Mouse (Mus musculus) hindbrain, embryonic 12.5 days (tissue): Measurements from ENCODE around the gene Sh2b3. TPM values are rescaled to one million over a fixed set of nuclear protein-coding genes. Genes with fewer than 3 reads are reported as not detected.
"Not testable (repeated sequence)": the region's sequence is repeated elsewhere in the genome, so short reads cannot be mapped to it uniquely, and the experiment has no call there.

Experiments used
- ATAC-seq: fragments of 200-750 bp; cut with Nextera tagmentation; 2 replicates; pipeline ENCODE4 v1.8.0; 2017; ENCODE audit warnings: moderate TSS enrichment; ENCODE audit not compliant: low FRiP score
- H3K27ac ChIP-seq: fragments of 300-500 bp; sonication (generic); 2 replicates; pipeline ENCODE4 v1.5.1; 2016; ENCODE audit warnings: mild to moderate bottlenecking
- H3K27me3 ChIP-seq: fragments of 300-500 bp; sonication (generic); 2 replicates; pipeline ENCODE4 v1.6.1; 2016; ENCODE audit warnings: mild to moderate bottlenecking
- H3K36me3 ChIP-seq: fragments of 300-500 bp; sonication (generic); 2 replicates; pipeline ENCODE4 v1.6.1; 2016; ENCODE audit warnings: mild to moderate bottlenecking
- H3K4me1 ChIP-seq: fragments of 300-500 bp; sonication (generic); 2 replicates; pipeline ENCODE4 v1.6.1; 2016
- H3K4me2 ChIP-seq: fragments of 300-500 bp; sonication (generic); replicated peaks from 2 replicates; pipeline ENCODE4 v1.6.1; 2016; ENCODE audit warnings: mild to moderate bottlenecking
- H3K4me3 ChIP-seq: fragments of 300-500 bp; sonication (generic); 2 replicates; pipeline ENCODE4 v1.5.1; 2016; ENCODE audit warnings: mild to moderate bottlenecking
- H3K9ac ChIP-seq: fragments of 300-500 bp; sonication (generic); 2 replicates; pipeline ENCODE4 v1.6.1; 2016; ENCODE audit warnings: mild to moderate bottlenecking, moderate library complexity
- H3K9me3 ChIP-seq: fragments of 300-500 bp; sonication (generic); replicated peaks from 2 replicates; pipeline ENCODE4 v1.6.1; 2016; ENCODE audit warnings: mild to moderate bottlenecking
- WGBS: fragments of 180-500 bp; shearing (Covaris S2); methylation state at CpG from one replicate; pipeline ENCODE4 v1.1.7; 2016; 5-methylcytosine and 5-hydroxymethylcytosine counted together
- polyA plus RNA-seq: library from polyadenylated mRNA; unstranded; fragments of >200 nt; fragmentation: Nextera tagmentation; extraction: Ambion mirVana; gene quantifications from 2 replicates; pipeline ENCODE4 v1.2.1, GENCODE M21; 2016

The Sh2b3 gene
- polyA plus RNA-seq, 1 experiment from 2014 or later = 11.4 TPM

- Histone ChIP-seq H3K4me2 (no peak overlapping the region), H3K4me3 (no peak overlapping the region), H3K27ac (no peak overlapping the region), H3K9me3 (peaks cover 8% of the 10 kb centered on the region; the same call in 1 of the 2 replicates), H3K4me1 (peaks cover 15% of the 10 kb centered on the region), H3K27me3 (no peaks in the 10 kb centered on the region), H3K9ac (no peak overlapping the region), H3K36me3 (peaks cover 43% of the 10 kb centered on the region)
- 89% methylated on average over 12 of the region's 12 CpGs for WGBS
- ATAC-seq = no peak
Measured at GRCm38 (mm10) chr5:121858427-121858826, 21.0 kb upstream of the Sh2b3 start.

GRCm38 (mm10) chr5:121856740-121857139, 19.3 kb upstream of the Sh2b3 start:
- peaks cover 58% of the 10 kb centered on the region for H3K36me3 ChIP-seq
- no peaks in the 10 kb centered on the region for H3K27me3 ChIP-seq
- H3K27ac ChIP-seq = no peak overlapping the region
- ATAC-seq = no peak
- H3K9me3 ChIP-seq = peaks cover 8% of the 10 kb centered on the region; the same call in 1 of the 2 replicates
- WGBS = 85% methylated on average over 11 of the region's 11 CpGs
- H3K9ac ChIP-seq = no peak overlapping the region
- H3K4me3 ChIP-seq = no peak overlapping the region
- no peak overlapping the region for H3K4me2 ChIP-seq
- peaks cover 20% of the 10 kb centered on the region for H3K4me1 ChIP-seq

GRCm38 (mm10) chr5:121854768-121855167, 17.3 kb upstream of the Sh2b3 start:
- H3K4me2 ChIP-seq = no peak overlapping the region
- no peak overlapping the region for H3K9ac ChIP-seq
- no peak overlapping the region for H3K4me3 ChIP-seq
- no peaks in the 10 kb centered on the region for H3K27me3 ChIP-seq
- no peaks in the 10 kb centered on the region for H3K9me3 ChIP-seq
- whole genome bisulfite sequencing = 53% methylated on average over 10 of the region's 10 CpGs
- no peak; the same call in 1 of the 2 replicates for ATAC-seq
- H3K27ac ChIP-seq = no peak overlapping the region
- peaks cover 36% of the 10 kb centered on the region for H3K4me1 ChIP-seq
- H3K36me3 ChIP-seq = peaks cover 49% of the 10 kb centered on the region

- WGBS = 83% methylated on average over 9 of the region's 9 CpGs
- ATAC-seq = 0 out of 2 replicates have a peak, but pooled peaks have one; percentile 21
- Histone ChIP-seq H3K4me1 (peaks cover 40% of the 10 kb centered on the region), H3K27me3 (no peaks in the 10 kb centered on the region), H3K9ac (peak overlapping the region; percentile 38; the same call in 1 of the 2 replicates), H3K4me2 (no peak overlapping the region), H3K36me3 (peaks cover 42% of the 10 kb centered on the region), H3K27ac (peak overlapping the region; percentile 55; the same call in 1 of the 2 replicates), H3K4me3 (no peak overlapping the region), H3K9me3 (no peaks in the 10 kb centered on the region)
Measured at GRCm38 (mm10) chr5:121853368-121854051, 16.1 kb upstream of the Sh2b3 start.

- Histone ChIP-seq H3K4me3 (peak overlapping the region; percentile 80), H3K4me1 (peaks cover 43% of the 10 kb centered on the region), H3K27me3 (peaks cover 11% of the 10 kb centered on the region), H3K4me2 (peak overlapping the region; percentile 65), H3K27ac (peak overlapping the region; percentile 25; the same call in 1 of the 2 replicates), H3K36me3 (peaks cover 32% of the 10 kb centered on the region), H3K9ac (peak overlapping the region; percentile 85), H3K9me3 (no peaks in the 10 kb centered on the region)
- WGBS = 43% methylated on average over 20 of the region's 20 CpGs
- ATAC-seq = no peak
Measured at GRCm38 (mm10) chr5:121849478-121850349, 12.3 kb upstream of the Sh2b3 start.

- H3K9ac ChIP-seq = peak within 1 kb of the TSS; percentile 85
- peaks cover 19% of the 10 kb centered on the region for H3K27me3 ChIP-seq
- peak within 1 kb of the TSS; percentile 65 for H3K4me2 ChIP-seq
- peaks cover 27% of the 10 kb centered on the region for H3K36me3 ChIP-seq
- H3K4me3 ChIP-seq = peak within 1 kb of the TSS; percentile 80
- H3K4me1 ChIP-seq = peaks cover 33% of the 10 kb centered on the region
- WGBS = under 1% methylated on average over 25 of the region's 42 CpGs
- H3K27ac ChIP-seq = peak within 1 kb of the TSS; percentile 70
- ATAC-seq = peak; percentile 88
- H3K9me3 ChIP-seq = no peaks in the 10 kb centered on the region
Measured at GRCm38 (mm10) chr5:121848743-121849142, 11.3 kb upstream of the Sh2b3 start, which contains the start of gene Pheta1. Gene Pheta1, plus strand, starts transcription at chr5:121848984.

GRCm38 (mm10) chr5:121848035-121848519, 10.6 kb upstream of the Sh2b3 start:
- H3K27ac ChIP-seq = peak overlapping the region; percentile 70
- peak; percentile 50; the same call in 1 of the 2 replicates for ATAC-seq
- peak overlapping the region; percentile 65 for H3K4me2 ChIP-seq
- H3K9me3 ChIP-seq = no peaks in the 10 kb centered on the region
- WGBS = under 1% methylated on average over 17 of the region's 17 CpGs
- peaks cover 26% of the 10 kb centered on the region for H3K27me3 ChIP-seq
- H3K4me1 ChIP-seq = peaks cover 26% of the 10 kb centered on the region
- peak overlapping the region; percentile 80 for H3K4me3 ChIP-seq
- peaks cover 20% of the 10 kb centered on the region for H3K36me3 ChIP-seq
- peak overlapping the region; percentile 58 for H3K9ac ChIP-seq

GRCm38 (mm10) chr5:121847269-121847668, 9.8 kb upstream of the Sh2b3 start:
- ATAC-seq, H3K4me2 ChIP-seq, H3K9ac ChIP-seq, H3K9me3 ChIP-seq, H3K4me3 ChIP-seq, H3K27ac ChIP-seq: not testable (repeated sequence)
- H3K27me3 ChIP-seq = peaks cover 34% of the 10 kb centered on the region
- peaks cover 12% of the 10 kb centered on the region for H3K36me3 ChIP-seq
- peaks cover 28% of the 10 kb centered on the region for H3K4me1 ChIP-seq
- 75% methylated on average over 3 of the region's 3 CpGs for WGBS

GRCm38 (mm10) chr5:121846322-121846721, 8.9 kb upstream of the Sh2b3 start:
- H3K9me3 ChIP-seq = no peaks in the 10 kb centered on the region
- H3K9ac ChIP-seq = no peak overlapping the region
- no peak for ATAC-seq
- H3K27me3 ChIP-seq = peaks cover 43% of the 10 kb centered on the region
- 84% methylated on average over 11 of the region's 11 CpGs for WGBS
- H3K4me3 ChIP-seq = no peak overlapping the region
- no peak overlapping the region for H3K4me2 ChIP-seq
- H3K27ac ChIP-seq = no peak overlapping the region
- 0 out of 2 replicates have a peak, but pooled peaks cover 3% of the 10 kb centered on the region for H3K36me3 ChIP-seq
- peaks cover 30% of the 10 kb centered on the region for H3K4me1 ChIP-seq

- Histone ChIP-seq H3K4me3 (no peak overlapping the region), H3K4me1 (peaks cover 20% of the 10 kb centered on the region), H3K9me3 (no peaks in the 10 kb centered on the region), H3K27me3 (peaks cover 46% of the 10 kb centered on the region), H3K36me3 (no peaks in the 10 kb centered on the region), H3K27ac (no peak overlapping the region), H3K9ac (no peak overlapping the region), H3K4me2 (no peak overlapping the region)
- WGBS = 49% methylated on average over 4 of the region's 4 CpGs
- ATAC-seq = no peak
Measured at GRCm38 (mm10) chr5:121845361-121845760, 7.9 kb upstream of the Sh2b3 start.

GRCm38 (mm10) chr5:121843138-121843905, 5.9 kb upstream of the Sh2b3 start:
- no peak overlapping the region for H3K9ac ChIP-seq

More at GRCm38 (mm10) chr5:121843138-121843905, 5.9 kb upstream of the Sh2b3 start:
- no peak for ATAC-seq
- Histone ChIP-seq H3K9me3 (no peaks in the 10 kb centered on the region), H3K27ac (no peak overlapping the region), H3K4me2 (peak overlapping the region; percentile 77), H3K4me1 (peaks cover 17% of the 10 kb centered on the region), H3K36me3 (no peaks in the 10 kb centered on the region), H3K4me3 (peak overlapping the region; percentile 43; the same call in 1 of the 2 replicates), H3K27me3 (peaks cover 59% of the 10 kb centered on the region)
- WGBS = 14% methylated on average over 17 of the region's 17 CpGs
